In genomic region chr1:91456301-91456801, GRCm38 (mm10) we compare ENCODE assay signal across 8 mouse cellular contexts. TPM values are rescaled to one million over a fixed set of nuclear protein-coding genes. Genes with fewer than 3 reads are reported as not detected.
A peak's percentile ranks its signal among the peaks of the same experiment; 100 is the strongest.
DNase-seq lines count a peak whose midpoint lies in the region; ATAC-seq and TF ChIP-seq lines count a peak whose summit lies in the region.

No protein-coding gene starts in this region.

- H3K9me3 ChIP-seq in intestine, embryonic 16.5 days (ENCODE audit: control insufficient read depth, low read length), result no peaks in the 10 kb centered on the region
- H3K9me3 ChIP-seq in liver, embryonic 12.5 days (replicated peaks), result no peaks in the 10 kb centered on the region
- no peaks in the 10 kb centered on the region for H3K9me3 ChIP-seq in midbrain, postnatal 0 days (ENCODE audit: low read length)

- H3K36me3 ChIP-seq in intestine, embryonic 16.5 days (ENCODE audit: control insufficient read depth, insufficient read depth, low read length), result no peaks in the 10 kb centered on the region
- H3K36me3 ChIP-seq in liver, embryonic 12.5 days, result no peaks in the 10 kb centered on the region
- no peaks in the 10 kb centered on the region for H3K36me3 ChIP-seq in midbrain, postnatal 0 days (ENCODE audit: insufficient read depth, low read length)

- WGBS in intestine, embryonic 16.5 days, result 6% methylated on average over 11 of the region's 11 CpGs
- WGBS in liver, embryonic 12.5 days (ENCODE audit: insufficient replicate concordance), result 47% methylated on average over 11 of the region's 11 CpGs
- 23% methylated on average over 11 of the region's 11 CpGs for WGBS in midbrain, postnatal 0 days

- H3K27ac ChIP-seq in intestine, embryonic 16.5 days (ENCODE audit: low read length), result peak overlapping the region; percentile 100
- H3K27ac ChIP-seq in liver, embryonic 12.5 days, result peak overlapping the region; percentile 72
- H3K27ac ChIP-seq in midbrain, postnatal 0 days (ENCODE audit: low read depth, low read length), result peak overlapping the region; percentile 43; the same call in 1 of the 2 replicates

- peak overlapping the region; percentile 84 for H3K4me2 ChIP-seq in intestine, embryonic 16.5 days (ENCODE audit: low read depth, low read length)
- H3K4me2 ChIP-seq in liver, embryonic 12.5 days, result peak overlapping the region; percentile 34
- peak overlapping the region; percentile 33 for H3K4me2 ChIP-seq in midbrain, postnatal 0 days (ENCODE audit: low read depth, low read length, poor library complexity, severe bottlenecking)

- TF ChIP-seq POLR2A in brain, embryonic 14.5 days (IDR thresholded peaks at IDR 0.05; ENCODE audit: borderline replicate concordance, extremely low read depth, insufficient read depth, insufficient read length, poor library complexity, severe bottlenecking), result no peak

- no peak for ATAC-seq in CD4-positive, CD25-positive, alpha-beta regulatory T cell, adult 4 months
- ATAC-seq in intestine, embryonic 16.5 days, result peak; percentile 58
- ATAC-seq in liver, embryonic 12.5 days, result no peak
- ATAC-seq in midbrain, postnatal 0 days (ENCODE audit: low FRiP score), result no peak

- no peaks in the 10 kb centered on the region for H3K27me3 ChIP-seq in intestine, embryonic 16.5 days (replicated peaks; ENCODE audit: control insufficient read depth, insufficient read depth, low read length)
- no peaks in the 10 kb centered on the region; the same call in 1 of the 2 replicates for H3K27me3 ChIP-seq in liver, embryonic 12.5 days (replicated peaks)
- no peaks in the 10 kb centered on the region for H3K27me3 ChIP-seq in midbrain, postnatal 0 days (ENCODE audit: insufficient read depth, low read length)

- H3K4me3 ChIP-seq in intestine, embryonic 16.5 days (ENCODE audit: low read length), result peak overlapping the region; percentile 87
- H3K4me3 ChIP-seq in liver, embryonic 12.5 days, result no peak overlapping the region
- H3K4me3 ChIP-seq in midbrain, postnatal 0 days (ENCODE audit: low read depth, low read length), result no peak overlapping the region

- peaks cover 79% of the 10 kb centered on the region for H3K4me1 ChIP-seq in intestine, embryonic 16.5 days (ENCODE audit: control insufficient read depth, insufficient read depth, low read length)
- peaks cover 60% of the 10 kb centered on the region for H3K4me1 ChIP-seq in liver, embryonic 12.5 days
- peaks cover 14% of the 10 kb centered on the region; the same call in 1 of the 2 replicates for H3K4me1 ChIP-seq in midbrain, postnatal 0 days (ENCODE audit: insufficient read depth, low read length)

- DNase-seq in CD4-positive, CD25-positive, alpha-beta regulatory T cell, adult 2 months (ENCODE audit: low read depth, low spot score), result peak; percentile 12
- peak; percentile 73 for DNase-seq in brain, embryonic 14.5 days (ENCODE audit: low read depth)
- peak; percentile 82 to 88 for DNase-seq in heart, adult 18-20 months
- peak; percentile 70 for DNase-seq in midbrain, postnatal 0 days (ENCODE audit: low spot score)
- peak; percentile 82 for DNase-seq in yolk sac, embryonic 10.5 days (ENCODE audit: low spot score)

- no peak for TF ChIP-seq CTCF in brain, embryonic 14.5 days (IDR thresholded peaks at IDR 0.05; ENCODE audit: borderline replicate concordance, extremely low read depth, insufficient read depth, insufficient read length)
- no peak for TF ChIP-seq CTCF in midbrain, postnatal 0 days (IDR thresholded peaks at IDR 0.05)

- H3K9ac ChIP-seq in intestine, embryonic 16.5 days (ENCODE audit: low read depth, low read length), result peak overlapping the region; percentile 87
- no peak overlapping the region for H3K9ac ChIP-seq in liver, embryonic 12.5 days
- H3K9ac ChIP-seq in midbrain, postnatal 0 days (replicated peaks; ENCODE audit: low read length, poor library complexity, severe bottlenecking), result 0 out of 2 replicates have a peak overlapping the region, but pooled peaks have one; percentile 14

RNA-seq across cellular contexts. Expression of gene Per2, which starts 2.8 kb away (rescaled TPM):
- polyA plus RNA-seq in CD4-positive, CD25-positive, alpha-beta regulatory T cell, adult 4 months (2017; shearing (Covaris generic)), result 1 to 10 TPM; 1.9 to 2.1 TPM
- 8.9 and 9.4 TPM in 2 replicates for polyA plus RNA-seq in brain, embryonic 14.5 days (2012; rRNA removed)
- 1 to 10 TPM; 4.7 to 5.6 TPM for total RNA-seq in heart, adult 18-20 months (2021)
- 8.9 and 11.7 TPM in 2 replicates for polyA plus RNA-seq in intestine, embryonic 16.5 days (2015; fragmentation: Nextera tagmentation; extraction: Ambion mirVana)
- polyA plus RNA-seq in liver, embryonic 12.5 days (2016; fragmentation: Nextera tagmentation; extraction: Ambion mirVana), result 2.9 and 3.1 TPM in 2 replicates
- 10.5 and 11.3 TPM in 2 replicates for total RNA-seq in midbrain, postnatal 0 days (2014; rRNA removed)
- polyA plus RNA-seq in midbrain, postnatal 0 days (2015; fragmentation: Nextera tagmentation; extraction: Ambion mirVana), result 3.3 and 3.8 TPM in 2 replicates

RNA-seq across cellular contexts. Expression of gene Traf3ip1, which starts 38.1 kb away (rescaled TPM):
- 1 to 10 TPM; 3.5 to 5.2 TPM for polyA plus RNA-seq in CD4-positive, CD25-positive, alpha-beta regulatory T cell, adult 4 months (2017; shearing (Covaris generic))
- 18.3 and 20.1 TPM in 2 replicates for polyA plus RNA-seq in brain, embryonic 14.5 days (2012; rRNA removed)
- total RNA-seq in heart, adult 18-20 months (2021), result 1 to 10 TPM; 6.0 to 6.5 TPM
- polyA plus RNA-seq in intestine, embryonic 16.5 days (2015; fragmentation: Nextera tagmentation; extraction: Ambion mirVana), result 6.2 and 6.7 TPM in 2 replicates
- 3.6 and 4.1 TPM in 2 replicates for polyA plus RNA-seq in liver, embryonic 12.5 days (2016; fragmentation: Nextera tagmentation; extraction: Ambion mirVana)
- total RNA-seq in midbrain, postnatal 0 days (2014; rRNA removed), result 17.3 and 18.4 TPM in 2 replicates
- 6.1 and 7.0 TPM in 2 replicates for polyA plus RNA-seq in midbrain, postnatal 0 days (2015; fragmentation: Nextera tagmentation; extraction: Ambion mirVana)

RNA-seq across cellular contexts. Expression of gene Hes6, which starts 42.5 kb away (rescaled TPM):
- 10 to 100 TPM; 11.4 to 12.5 TPM for polyA plus RNA-seq in CD4-positive, CD25-positive, alpha-beta regulatory T cell, adult 4 months (2017; shearing (Covaris generic))
- 144 and 245 TPM in 2 replicates for polyA plus RNA-seq in brain, embryonic 14.5 days (2012; rRNA removed)
- 10 to 100 TPM; 21.6 to 23.0 TPM for total RNA-seq in heart, adult 18-20 months (2021)
- polyA plus RNA-seq in intestine, embryonic 16.5 days (2015; fragmentation: Nextera tagmentation; extraction: Ambion mirVana), result 98.7 and 105 TPM in 2 replicates
- 31.9 and 32.4 TPM in 2 replicates for polyA plus RNA-seq in liver, embryonic 12.5 days (2016; fragmentation: Nextera tagmentation; extraction: Ambion mirVana)
- total RNA-seq in midbrain, postnatal 0 days (2014; rRNA removed), result 105 and 119 TPM in 2 replicates
- 111 and 113 TPM in 2 replicates for polyA plus RNA-seq in midbrain, postnatal 0 days (2015; fragmentation: Nextera tagmentation; extraction: Ambion mirVana)

RNA-seq across cellular contexts. Expression of gene Ilkap, which starts 57.7 kb away (rescaled TPM):
- 10 to 100 TPM; 30.3 to 36.3 TPM for polyA plus RNA-seq in CD4-positive, CD25-positive, alpha-beta regulatory T cell, adult 4 months (2017; shearing (Covaris generic))
- polyA plus RNA-seq in brain, embryonic 14.5 days (2012; rRNA removed), result 118 and 128 TPM in 2 replicates
- total RNA-seq in heart, adult 18-20 months (2021), result 10 to 100 TPM; 46.9 to 51.0 TPM
- 102 and 112 TPM in 2 replicates for polyA plus RNA-seq in intestine, embryonic 16.5 days (2015; fragmentation: Nextera tagmentation; extraction: Ambion mirVana)
- 107 TPM in 2 replicates for polyA plus RNA-seq in liver, embryonic 12.5 days (2016; fragmentation: Nextera tagmentation; extraction: Ambion mirVana)
- 58.5 and 97.5 TPM in 2 replicates for total RNA-seq in midbrain, postnatal 0 days (2014; rRNA removed)
- 114 and 116 TPM in 2 replicates for polyA plus RNA-seq in midbrain, postnatal 0 days (2015; fragmentation: Nextera tagmentation; extraction: Ambion mirVana)

Comparison
In these comparisons a context has a peak if more than half of its experiments do, and no peak if none do; other contexts are left out.
1. DNase-seq: peak in every context shown above with its lines; median percentile 85 in heart, adult 18-20 months; 82 in yolk sac, embryonic 10.5 days; 73 in brain, embryonic 14.5 days; 70 in midbrain, postnatal 0 days; 12 in CD4-positive, CD25-positive, alpha-beta regulatory T cell, adult 2 months.
2. H3K27ac ChIP-seq: peak in every context shown above with its lines; median percentile 100 in intestine, embryonic 16.5 days; 72 in liver, embryonic 12.5 days; 43 in midbrain, postnatal 0 days.
3. H3K4me2 ChIP-seq: peak in every context shown above with its lines; median percentile 84 in intestine, embryonic 16.5 days; 34 in liver, embryonic 12.5 days; 33 in midbrain, postnatal 0 days.